Mouse (Mus musculus) testis, adult 2 months (tissue): ENCODE data around the gene Dgat2. TPM values are rescaled to one million over a fixed set of nuclear protein-coding genes. Genes with fewer than 3 reads are reported as not detected.

Experiments
- H3K27ac ChIP-seq: fragments of 200-500 bp; 2 replicates; pipeline ENCODE4 v1.5.1; 2012; ENCODE audit warnings: low read depth, low read length; ENCODE audit not compliant: control insufficient read depth, insufficient read depth
- H3K27me3 ChIP-seq: fragments of 200-500 bp; 2 replicates; pipeline ENCODE4 v1.6.1; 2012; ENCODE audit warnings: mild to moderate bottlenecking, low read length, moderate library complexity; ENCODE audit not compliant: control insufficient read depth, insufficient read depth
- H3K36me3 ChIP-seq: fragments of 200-500 bp; 2 replicates; pipeline ENCODE4 v1.6.1; 2012; ENCODE audit warnings: mild to moderate bottlenecking, low read length; ENCODE audit not compliant: control insufficient read depth, insufficient read depth
- H3K4me1 ChIP-seq: fragments of 200-500 bp; 2 replicates; pipeline ENCODE4 v1.6.1; 2012; ENCODE audit warnings: low read length; ENCODE audit not compliant: control insufficient read depth, insufficient read depth
- H3K4me3 ChIP-seq: fragments of 200-500 bp; 2 replicates; pipeline ENCODE4 v1.5.1; 2012; ENCODE audit warnings: low read depth, mild to moderate bottlenecking, low read length, moderate library complexity, mixed read lengths; ENCODE audit not compliant: control insufficient read depth
- CTCF ChIP-seq: fragments of 200-500 bp; IDR thresholded peaks from 2 replicates; pipeline ENCODE4 v1.5.1; 2012; ENCODE audit warnings: low read depth, mild to moderate bottlenecking, inconsistent platforms, low read length, moderate library complexity; ENCODE audit not compliant: control insufficient read depth, insufficient read depth, insufficient replicate concordance
- POLR2A ChIP-seq: fragments of 200-500 bp; IDR thresholded peaks from 2 replicates; pipeline ENCODE4 v1.6.1; 2012; ENCODE audit warnings: low read depth, mild to moderate bottlenecking, inconsistent platforms, low read length, moderate library complexity; ENCODE audit not compliant: control insufficient read depth
- polyA plus RNA-seq: library from polyadenylated mRNA; depleted of rRNA; stranded (reverse); fragments of >200 nt; gene quantifications from 2 replicates; pipeline ENCODE4 v1.2.3, GENCODE M21; 2012

Gene Dgat2
- polyA plus RNA-seq, 1 experiment: 315 TPM

DNA sequence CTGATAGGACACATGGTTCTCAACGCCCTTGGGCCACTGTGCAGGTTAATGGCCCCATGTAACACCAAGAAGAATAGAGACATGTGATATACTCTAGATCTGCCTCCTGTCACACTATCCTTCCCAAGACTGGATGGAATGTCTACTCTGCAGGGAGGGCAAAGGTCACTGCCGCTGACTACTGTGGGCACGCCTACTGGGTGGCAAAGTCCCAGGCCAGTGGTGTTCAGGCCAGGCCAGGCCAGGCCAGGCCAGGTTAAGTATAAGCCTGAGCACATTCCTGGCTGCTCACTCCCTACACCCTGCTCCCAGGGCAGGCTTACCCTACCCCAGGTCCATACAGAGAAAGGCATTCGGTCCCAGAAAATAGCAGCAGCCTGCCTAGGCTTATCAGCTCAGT, 21.0 kb downstream of the Dgat2 start:
- Histone ChIP-seq H3K27me3 (no peaks in the 10 kb centered on the region), H3K27ac (no peak overlapping the region), H3K4me1 (no peaks in the 10 kb centered on the region), H3K36me3 (no peaks in the 10 kb centered on the region), H3K4me3 (no peak overlapping the region)
- TF ChIP-seq POLR2A: no peak
- TF ChIP-seq CTCF: no peak

DNA sequence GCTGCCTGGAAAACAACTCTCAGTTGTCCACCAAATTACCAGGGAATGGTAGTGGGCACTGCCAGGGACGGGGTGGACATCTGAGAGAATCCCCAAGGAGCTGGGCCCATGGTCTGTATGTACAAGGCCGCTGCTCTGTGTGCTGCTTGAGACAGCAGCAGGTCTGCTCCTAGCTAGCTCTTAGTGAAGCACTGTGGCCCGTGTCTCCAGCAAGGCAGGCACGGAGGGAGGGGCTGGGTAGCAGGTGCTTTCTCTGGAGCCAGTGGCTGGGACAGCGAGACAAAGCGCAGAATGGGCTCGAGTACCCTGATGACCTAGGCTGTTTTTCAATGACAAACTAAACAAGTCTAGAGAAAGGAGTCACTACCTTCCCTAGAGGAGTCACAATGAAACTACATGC, 21.5 kb downstream of the Dgat2 start:
- Histone ChIP-seq H3K4me3 (no peak overlapping the region), H3K36me3 (no peaks in the 10 kb centered on the region), H3K27ac (no peak overlapping the region), H3K27me3 (no peaks in the 10 kb centered on the region), H3K4me1 (no peaks in the 10 kb centered on the region)
- TF ChIP-seq POLR2A: no peak
- no peak for TF ChIP-seq CTCF

DNA sequence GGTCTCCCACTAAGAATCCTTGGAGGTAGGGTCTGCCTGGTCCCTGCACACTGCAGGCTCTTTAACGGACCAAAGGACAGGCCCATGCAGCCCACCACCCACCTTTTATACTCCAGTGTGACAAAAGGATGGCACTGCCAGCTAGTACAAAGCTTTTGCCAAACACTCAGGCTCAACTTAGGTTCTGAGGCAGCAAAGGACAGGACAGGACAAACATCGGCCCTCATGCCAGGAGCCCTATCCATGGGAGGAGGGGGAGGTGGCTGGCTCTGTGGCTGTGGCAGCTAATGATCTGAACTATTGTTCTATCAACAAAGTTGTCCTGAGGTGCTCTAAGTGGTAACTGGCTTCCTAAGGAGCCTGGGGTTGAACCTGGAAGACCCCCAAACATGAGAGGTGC, 23.1 kb downstream of the Dgat2 start:
- Histone ChIP-seq H3K27ac (no peak overlapping the region), H3K27me3 (no peaks in the 10 kb centered on the region), H3K4me3 (no peak overlapping the region), H3K36me3 (no peaks in the 10 kb centered on the region), H3K4me1 (peaks cover 2% of the 10 kb centered on the region; the same call in 1 of the 2 replicates)
- TF ChIP-seq CTCF (no peak), POLR2A (no peak)

DNA sequence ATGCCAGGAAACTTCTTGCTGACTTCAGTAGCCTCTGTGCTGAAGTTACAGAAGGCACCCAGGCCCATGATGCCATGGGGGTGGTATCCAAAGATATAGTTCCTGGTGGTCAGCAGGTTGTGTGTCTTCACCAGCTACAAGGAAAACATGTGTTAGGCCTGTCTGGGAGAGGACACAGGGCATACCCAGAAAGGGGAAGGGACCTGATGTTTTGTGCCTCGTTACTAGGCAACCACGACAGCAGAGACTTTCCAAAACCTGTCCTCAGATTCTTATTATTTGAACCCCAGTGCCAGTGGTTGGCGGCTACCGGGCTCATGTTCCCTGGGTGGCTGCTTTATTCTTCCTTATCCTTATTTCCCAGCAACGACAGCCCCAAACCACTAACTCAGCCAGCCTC, 23.6 kb downstream of the Dgat2 start:
- Histone ChIP-seq H3K27ac (no peak overlapping the region), H3K4me3 (no peak overlapping the region), H3K36me3 (no peaks in the 10 kb centered on the region), H3K4me1 (peaks cover 2% of the 10 kb centered on the region; the same call in 1 of the 2 replicates), H3K27me3 (no peaks in the 10 kb centered on the region)
- TF ChIP-seq CTCF (no peak), POLR2A (no peak)

DNA sequence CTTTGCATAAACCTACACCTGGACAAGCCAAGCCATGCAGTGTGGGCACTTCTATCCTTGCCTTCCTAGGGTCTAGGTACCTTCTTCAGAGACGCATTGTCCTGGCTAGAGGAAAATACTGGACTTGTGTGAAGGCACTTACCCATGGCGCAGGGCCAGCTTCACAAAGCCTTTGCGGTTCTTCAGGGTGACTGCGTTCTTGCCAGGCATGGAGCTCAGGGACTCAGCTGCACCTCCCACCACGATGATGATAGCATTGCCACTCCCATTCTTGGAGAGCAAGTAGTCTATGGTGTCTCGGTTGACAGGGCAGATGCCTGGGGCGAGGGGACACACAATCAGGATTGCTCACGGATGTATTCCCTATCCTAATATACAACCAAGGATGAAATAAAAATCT, 24.5 kb downstream of the Dgat2 start:
- H3K27ac ChIP-seq: no peak overlapping the region
- peaks cover 2% of the 10 kb centered on the region; the same call in 1 of the 2 replicates for H3K4me1 ChIP-seq
- H3K36me3 ChIP-seq: no peaks in the 10 kb centered on the region
- no peak overlapping the region for H3K4me3 ChIP-seq
- TF ChIP-seq POLR2A (no peak), CTCF (no peak)
- no peaks in the 10 kb centered on the region for H3K27me3 ChIP-seq

DNA sequence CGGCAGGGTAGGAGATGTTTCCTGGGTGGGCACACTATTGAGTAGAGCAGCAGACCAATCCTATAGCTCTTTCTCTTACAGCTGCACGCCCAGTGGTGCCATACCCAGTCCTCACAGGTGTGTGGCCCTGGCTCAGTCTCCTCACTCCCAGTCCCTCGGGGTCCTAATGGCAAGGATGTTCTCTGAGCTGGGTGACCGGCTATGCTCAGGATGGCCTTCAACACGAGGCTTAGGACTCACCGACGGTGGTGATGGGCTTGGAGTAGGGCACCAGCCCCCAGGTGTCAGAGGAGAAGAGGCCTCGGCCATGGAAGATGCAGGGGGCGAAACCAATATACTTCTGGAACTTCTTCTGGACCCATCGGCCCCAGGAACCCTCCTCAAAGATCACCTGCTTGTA, 25.8 kb downstream of the Dgat2 start:
- peaks cover 3% of the 10 kb centered on the region; the same call in 1 of the 2 replicates for H3K4me1 ChIP-seq

DNA sequence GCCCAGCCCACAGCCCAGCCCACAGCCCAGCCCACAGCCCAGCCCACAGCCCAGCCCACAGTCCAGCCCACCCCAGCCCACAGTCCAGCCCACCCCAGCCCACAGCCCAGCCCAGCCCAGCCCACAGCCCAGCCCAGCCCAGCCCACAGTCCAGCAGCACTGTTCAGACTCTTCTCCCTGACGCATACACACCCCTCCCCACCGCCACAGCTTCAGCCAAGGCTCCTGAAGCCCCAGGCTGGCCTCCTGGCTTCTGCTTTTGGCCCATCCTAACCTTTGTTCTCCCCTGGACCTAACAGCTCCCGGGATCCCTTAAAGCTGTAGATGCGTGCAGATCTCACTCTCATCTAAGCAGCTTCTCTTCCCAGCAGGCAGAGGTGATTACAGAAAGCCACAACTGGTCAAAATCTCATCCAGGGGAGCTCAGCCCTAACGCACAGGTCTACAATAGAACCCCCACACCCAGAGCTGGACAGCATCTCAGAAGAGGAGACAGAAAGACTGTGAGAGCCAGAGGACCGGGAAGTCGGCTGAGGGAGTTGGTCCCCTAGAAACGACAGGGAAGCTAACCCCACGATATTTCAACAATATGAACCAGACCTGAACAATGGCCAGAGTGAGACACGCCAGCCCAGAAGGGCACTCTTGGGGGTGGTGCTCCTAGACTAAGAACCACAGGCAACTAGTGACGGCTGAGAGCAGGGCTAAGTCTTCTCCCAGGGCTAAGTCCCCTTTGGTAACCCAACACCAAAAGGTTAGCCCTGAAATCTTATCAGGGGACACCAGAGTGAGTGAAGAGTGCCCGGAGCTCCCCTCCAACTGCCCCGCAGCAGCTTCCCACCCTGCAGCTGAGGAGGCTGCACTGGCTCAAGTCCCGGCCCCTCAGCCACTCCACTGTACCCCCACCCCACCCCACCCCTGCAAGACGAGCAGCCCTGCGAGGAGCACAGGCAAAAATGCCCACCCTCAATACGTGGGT, 26.9 kb downstream of the Dgat2 start:
- TF ChIP-seq POLR2A (no peak), CTCF (no peak)
- no peaks in the 10 kb centered on the region for H3K27me3 ChIP-seq
- H3K27ac ChIP-seq: no peak overlapping the region
- H3K36me3 ChIP-seq: no peaks in the 10 kb centered on the region
- peaks cover 5% of the 10 kb centered on the region; the same call in 1 of the 2 replicates for H3K4me1 ChIP-seq
- no peak overlapping the region for H3K4me3 ChIP-seq

More for the DNA sequence above, 25.8 kb downstream of the Dgat2 start:
- Histone ChIP-seq H3K4me3 (no peak overlapping the region), H3K27me3 (no peaks in the 10 kb centered on the region), H3K36me3 (no peaks in the 10 kb centered on the region), H3K27ac (no peak overlapping the region)
- TF ChIP-seq POLR2A (no peak), CTCF (no peak)
